28 mouse cellular contexts compared by ENCODE assay signal in genomic region chr14:75645461-75645860, GRCm38 (mm10). TPM values are rescaled to one million over a fixed set of nuclear protein-coding genes. Genes with fewer than 3 reads are reported as not detected.
"Had no signal": no experiment of that assay in that cellular context is flagged by ENCODE, and none has a peak within 500 bp of the region (broad histone marks: within the 10 kb centered on the region; RNA-seq: fewer than 3 reads in every experiment).

No protein-coding gene starts in this region.

- ATAC-seq: intestine, embryonic 15.5 days; liver, postnatal 0 days; lung, postnatal 0 days had no signal

- H3K9me3 ChIP-seq: intestine, embryonic 15.5 days; kidney, embryonic 15.5 days; limb, embryonic 12.5 days; limb, embryonic 15.5 days; midbrain, embryonic 12.5 days; midbrain, embryonic 15.5 days; stomach, embryonic 15.5 days had no signal

- H3K9ac ChIP-seq: intestine, embryonic 15.5 days; kidney, embryonic 15.5 days; limb, embryonic 12.5 days; limb, embryonic 15.5 days; liver, embryonic 14.5 days; liver, postnatal 0 days; lung, embryonic 14.5 days; midbrain, embryonic 12.5 days; midbrain, embryonic 15.5 days; stomach, embryonic 15.5 days had no signal

- H3K27me3 ChIP-seq: intestine, embryonic 15.5 days; kidney, embryonic 15.5 days; limb, embryonic 12.5 days; limb, embryonic 15.5 days; midbrain, embryonic 12.5 days; midbrain, embryonic 15.5 days; stomach, embryonic 15.5 days had no signal

- H3K4me1 ChIP-seq: intestine, embryonic 15.5 days; stomach, embryonic 15.5 days had no signal

- H3K27ac ChIP-seq: intestine, embryonic 15.5 days; kidney, embryonic 15.5 days; limb, embryonic 12.5 days; limb, embryonic 15.5 days; liver, embryonic 14.5 days; macrophage; midbrain, embryonic 12.5 days; stomach, embryonic 15.5 days had no signal

- DNase-seq: kidney, adult 11 months; kidney, adult 8-10 months; kidney, postnatal 36 days; layer of hippocampus, postnatal 36 days; left cerebral cortex, postnatal 4 days; liver, postnatal 0 days; lung, embryonic 14.5 days; right cerebral cortex, postnatal 25 days; spleen, adult 18-20 months; thymus, postnatal 25 days had no signal

- H3K36me3 ChIP-seq: intestine, embryonic 15.5 days; kidney, embryonic 15.5 days; limb, embryonic 12.5 days; limb, embryonic 15.5 days; midbrain, embryonic 12.5 days; midbrain, embryonic 15.5 days; stomach, embryonic 15.5 days had no signal

- H3K4me2 ChIP-seq: intestine, embryonic 15.5 days; limb, embryonic 12.5 days; liver, embryonic 11.5 days; lung, embryonic 14.5 days; midbrain, embryonic 12.5 days; midbrain, embryonic 15.5 days; stomach, embryonic 15.5 days had no signal

- H3K4me3 ChIP-seq: intestine, embryonic 15.5 days; kidney, embryonic 15.5 days; limb, embryonic 12.5 days; limb, embryonic 15.5 days; midbrain, embryonic 12.5 days; midbrain, embryonic 15.5 days; stomach, embryonic 15.5 days had no signal

RNA-seq across cellular contexts. Expression of gene Erich6b, which starts 3.4 kb away (rescaled TPM):
- total RNA-seq: layer of hippocampus, adult 8-10 months; layer of hippocampus, postnatal 10 days; layer of hippocampus, postnatal 36 days; left cerebral cortex, adult 8-10 months; left cerebral cortex, postnatal 14 days; left cerebral cortex, postnatal 4 days; megakaryocyte, adult 5-6 weeks had no signal
- polyA plus RNA-seq: intestine, embryonic 15.5 days; limb, embryonic 12.5 days; limb, embryonic 15.5 days; liver, embryonic 11.5 days; liver, embryonic 14.5 days; liver, postnatal 0 days; lung, embryonic 14.5 days; lung, postnatal 0 days; macrophage; midbrain, embryonic 12.5 days; midbrain, embryonic 15.5 days; neural tube, embryonic 14.5 days; stomach, embryonic 15.5 days; thymus, postnatal 0 days had no signal

RNA-seq across cellular contexts. Expression of gene Spert, which starts 52.5 kb away (rescaled TPM):
- total RNA-seq: layer of hippocampus, adult 8-10 months; layer of hippocampus, postnatal 10 days; layer of hippocampus, postnatal 36 days; left cerebral cortex, adult 8-10 months; left cerebral cortex, postnatal 14 days; left cerebral cortex, postnatal 4 days; megakaryocyte, adult 5-6 weeks had no signal
- polyA plus RNA-seq: intestine, embryonic 15.5 days; kidney, embryonic 15.5 days; limb, embryonic 12.5 days; limb, embryonic 15.5 days; liver, embryonic 11.5 days; liver, embryonic 14.5 days; liver, postnatal 0 days; lung, embryonic 14.5 days; lung, postnatal 0 days; macrophage; midbrain, embryonic 12.5 days; midbrain, embryonic 15.5 days; neural tube, embryonic 14.5 days; stomach, embryonic 15.5 days; thymus, postnatal 0 days had no signal
